8 mouse cellular contexts compared by ENCODE assay signal in genomic region chr4:41347839-41348238, GRCm38 (mm10). TPM values are rescaled to one million over a fixed set of nuclear protein-coding genes. Genes with fewer than 3 reads are reported as not detected.
DNase-seq lines count a peak whose midpoint lies in the region; ATAC-seq and TF ChIP-seq lines count a peak whose summit lies in the region.

No protein-coding gene starts in this region.

- peak overlapping the region; percentile 86 for H3K4me3 ChIP-seq in lung, postnatal 0 days (ENCODE audit: low read depth, low read length)
- H3K4me3 ChIP-seq in forebrain, embryonic 13.5 days: no peak overlapping the region
- peak overlapping the region; percentile 76; the same call in 1 of the 2 replicates for H3K4me3 ChIP-seq in limb, embryonic 15.5 days
- no peak overlapping the region for H3K4me3 ChIP-seq in stomach, embryonic 15.5 days (replicated peaks)

- WGBS in lung, postnatal 0 days: 49% methylated on average over 4 of the region's 5 CpGs
- WGBS in forebrain, embryonic 13.5 days: 39% methylated on average over 5 of the region's 5 CpGs
- WGBS in limb, embryonic 15.5 days: 47% methylated on average over 5 of the region's 5 CpGs
- 23% methylated on average over 4 of the region's 5 CpGs for WGBS in stomach, embryonic 15.5 days

- H3K27ac ChIP-seq in lung, postnatal 0 days (ENCODE audit: low read length): peak overlapping the region; percentile 71
- no peak overlapping the region for H3K27ac ChIP-seq in forebrain, embryonic 13.5 days
- H3K27ac ChIP-seq in limb, embryonic 15.5 days: no peak overlapping the region
- peak overlapping the region; percentile 11; the same call in 1 of the 2 replicates for H3K27ac ChIP-seq in stomach, embryonic 15.5 days

- H3K9ac ChIP-seq in lung, postnatal 0 days (replicated peaks; ENCODE audit: low read depth): no peak overlapping the region
- no peak overlapping the region for H3K9ac ChIP-seq in forebrain, embryonic 13.5 days
- no peak overlapping the region for H3K9ac ChIP-seq in limb, embryonic 15.5 days
- no peak overlapping the region for H3K9ac ChIP-seq in stomach, embryonic 15.5 days

- ATAC-seq in lung, postnatal 0 days: no peak
- no peak for ATAC-seq in forebrain, embryonic 13.5 days
- ATAC-seq in limb, embryonic 15.5 days (ENCODE audit: insufficient number of reproducible peaks, low FRiP score, low TSS enrichment, low read depth): no peak
- ATAC-seq in stomach, embryonic 15.5 days (ENCODE audit: insufficient read depth, low FRiP score, low read depth): no peak

- no peak for TF ChIP-seq CTCF in lung, postnatal 0 days (IDR thresholded peaks at IDR 0.05)

- peak; percentile 62 for DNase-seq in lung, postnatal 0 days (ENCODE audit: low spot score)
- DNase-seq in lung, postnatal 14 days: no peak
- no peak for DNase-seq in layer of hippocampus, postnatal 25 days (ENCODE audit: extremely low spot score in 1 of 2, low spot score in 1 of 2)
- DNase-seq in ovary, postnatal 14 days (ENCODE audit: low spot score): no peak
- DNase-seq in testis, postnatal 14 days (ENCODE audit: low spot score): no peak

- H3K27me3 ChIP-seq in lung, postnatal 0 days (replicated peaks; ENCODE audit: insufficient read depth, low read length): no peaks in the 10 kb centered on the region
- no peaks in the 10 kb centered on the region for H3K27me3 ChIP-seq in forebrain, embryonic 13.5 days
- H3K27me3 ChIP-seq in limb, embryonic 15.5 days: no peaks in the 10 kb centered on the region
- no peaks in the 10 kb centered on the region for H3K27me3 ChIP-seq in stomach, embryonic 15.5 days (replicated peaks)

- no peak for TF ChIP-seq EP300 in lung, postnatal 0 days (IDR thresholded peaks at IDR 0.05)

- H3K36me3 ChIP-seq in lung, postnatal 0 days (ENCODE audit: insufficient read depth, low read length): no peaks in the 10 kb centered on the region
- peaks cover 8% of the 10 kb centered on the region for H3K36me3 ChIP-seq in forebrain, embryonic 13.5 days (ENCODE audit: poor library complexity, severe bottlenecking)
- 0 out of 2 replicates have a peak, but pooled peaks cover 4% of the 10 kb centered on the region for H3K36me3 ChIP-seq in limb, embryonic 15.5 days
- H3K36me3 ChIP-seq in stomach, embryonic 15.5 days: peaks cover 3% of the 10 kb centered on the region; the same call in 1 of the 2 replicates

- H3K4me1 ChIP-seq in lung, postnatal 0 days (ENCODE audit: insufficient read depth, low read depth, low read length): no peaks in the 10 kb centered on the region
- H3K4me1 ChIP-seq in forebrain, embryonic 13.5 days: peaks cover 14% of the 10 kb centered on the region
- H3K4me1 ChIP-seq in limb, embryonic 15.5 days: peaks cover 8% of the 10 kb centered on the region
- H3K4me1 ChIP-seq in stomach, embryonic 15.5 days: peaks cover 14% of the 10 kb centered on the region; the same call in 1 of the 2 replicates

- H3K4me2 ChIP-seq in lung, postnatal 0 days (replicated peaks; ENCODE audit: low read depth, low read length): peak overlapping the region; percentile 44
- H3K4me2 ChIP-seq in forebrain, embryonic 13.5 days: peak overlapping the region; percentile 79
- H3K4me2 ChIP-seq in limb, embryonic 15.5 days: peak overlapping the region; percentile 54; the same call in 1 of the 2 replicates
- H3K4me2 ChIP-seq in stomach, embryonic 15.5 days: peak overlapping the region; percentile 66

- no peaks in the 10 kb centered on the region for H3K9me3 ChIP-seq in lung, postnatal 0 days (ENCODE audit: low read length)
- no peaks in the 10 kb centered on the region for H3K9me3 ChIP-seq in forebrain, embryonic 13.5 days (replicated peaks)
- no peaks in the 10 kb centered on the region for H3K9me3 ChIP-seq in limb, embryonic 15.5 days
- H3K9me3 ChIP-seq in stomach, embryonic 15.5 days: no peaks in the 10 kb centered on the region

RNA-seq across cellular contexts. Expression of gene Ubap1, which starts 1.0 kb away (rescaled TPM):
- polyA plus RNA-seq in lung, postnatal 0 days (2015; fragmentation: Nextera tagmentation; extraction: Ambion mirVana): 41.9 and 44.1 TPM in 2 replicates
- polyA plus RNA-seq in forebrain, embryonic 13.5 days (2015; fragmentation: Nextera tagmentation; extraction: Ambion mirVana): 67.2 and 69.1 TPM in 2 replicates
- polyA plus RNA-seq in limb, embryonic 15.5 days (2015; fragmentation: Nextera tagmentation; extraction: Ambion mirVana): 49.7 and 51.4 TPM in 2 replicates
- 48.9 and 49.5 TPM in 2 replicates for polyA plus RNA-seq in stomach, embryonic 15.5 days (2015; fragmentation: Nextera tagmentation; extraction: Ambion mirVana)
- total RNA-seq in layer of hippocampus, postnatal 25 days (2021): 10 to 100 TPM; 41.4 to 42.1 TPM

RNA-seq across cellular contexts. Expression of gene Dcaf12, which starts 33.1 kb away (rescaled TPM):
- 41.3 and 48.1 TPM in 2 replicates for polyA plus RNA-seq in lung, postnatal 0 days (2015; fragmentation: Nextera tagmentation; extraction: Ambion mirVana)
- polyA plus RNA-seq in forebrain, embryonic 13.5 days (2015; fragmentation: Nextera tagmentation; extraction: Ambion mirVana): 75.1 and 79.3 TPM in 2 replicates
- polyA plus RNA-seq in limb, embryonic 15.5 days (2015; fragmentation: Nextera tagmentation; extraction: Ambion mirVana): 58.6 and 60.6 TPM in 2 replicates
- 56.2 and 58.7 TPM in 2 replicates for polyA plus RNA-seq in stomach, embryonic 15.5 days (2015; fragmentation: Nextera tagmentation; extraction: Ambion mirVana)
- total RNA-seq in layer of hippocampus, postnatal 25 days (2021): 10 to 100 TPM; 45.8 to 49.6 TPM

Comparison
In these comparisons a context has a peak if more than half of its experiments do, and no peak if none do; other contexts are left out.
1. H3K27ac ChIP-seq: peak in lung, postnatal 0 days (single experiment) and stomach, embryonic 15.5 days (single experiment); none in forebrain, embryonic 13.5 days (single experiment) and limb, embryonic 15.5 days (single experiment).
2. H3K4me3 ChIP-seq: peak in lung, postnatal 0 days (single experiment) and limb, embryonic 15.5 days (single experiment); none in forebrain, embryonic 13.5 days (single experiment) and stomach, embryonic 15.5 days (single experiment).
3. Peak in every context shown above with its lines, with median percentiles within 50 percentile points of each other: H3K4me2 ChIP-seq.